Mouse (Mus musculus): ENCODE measurements around the gene Lrrc59.

- TF ChIP-seq MAX (IDR thresholded peaks at IDR 0.05; ENCODE audit: low read length) (no peak), NRF1 (IDR thresholded peaks at IDR 0.05; ENCODE audit: low read depth, low read length) (no peak), JUND (conservative IDR thresholded peaks at IDR 0.05; ENCODE audit: low read depth, low read length) (no peak), MEF2A (IDR thresholded peaks at IDR 0.05; ENCODE audit: borderline replicate concordance, low read depth, low read length) (no peak), POLR2A (IDR thresholded peaks at IDR 0.05; ENCODE audit: low read depth, low read length) (no peak), CTCF (conservative IDR thresholded peaks at IDR 0.05 in 1 of 2, IDR thresholded peaks at IDR 0.05 in 1 of 2; ENCODE audit: low read depth in 2 of 2, low read length in 2 of 2) (no peak), HCFC1 (IDR thresholded peaks at IDR 0.05; ENCODE audit: low read depth, low read length) (no peak), NELFE (IDR thresholded peaks at IDR 0.05; ENCODE audit: low read depth, low read length) (no peak), GABPA (IDR thresholded peaks at IDR 0.05; ENCODE audit: insufficient replicate concordance, low read depth, low read length) (no peak), ZNF384 (IDR thresholded peaks at IDR 0.05; ENCODE audit: low read depth, low read length) (no peak), EP300 (IDR thresholded peaks at IDR 0.05; ENCODE audit: low read length) (no peak), ZMIZ1 (IDR thresholded peaks at IDR 0.05; ENCODE audit: low read depth, low read length) (no peak)
Measured at GRCm38 (mm10) chr11:94585091-94585490, 44.5 kb upstream of the Lrrc59 start.
